1 mouse cellular context compared by ENCODE assay signal in the genomic region with DNA sequence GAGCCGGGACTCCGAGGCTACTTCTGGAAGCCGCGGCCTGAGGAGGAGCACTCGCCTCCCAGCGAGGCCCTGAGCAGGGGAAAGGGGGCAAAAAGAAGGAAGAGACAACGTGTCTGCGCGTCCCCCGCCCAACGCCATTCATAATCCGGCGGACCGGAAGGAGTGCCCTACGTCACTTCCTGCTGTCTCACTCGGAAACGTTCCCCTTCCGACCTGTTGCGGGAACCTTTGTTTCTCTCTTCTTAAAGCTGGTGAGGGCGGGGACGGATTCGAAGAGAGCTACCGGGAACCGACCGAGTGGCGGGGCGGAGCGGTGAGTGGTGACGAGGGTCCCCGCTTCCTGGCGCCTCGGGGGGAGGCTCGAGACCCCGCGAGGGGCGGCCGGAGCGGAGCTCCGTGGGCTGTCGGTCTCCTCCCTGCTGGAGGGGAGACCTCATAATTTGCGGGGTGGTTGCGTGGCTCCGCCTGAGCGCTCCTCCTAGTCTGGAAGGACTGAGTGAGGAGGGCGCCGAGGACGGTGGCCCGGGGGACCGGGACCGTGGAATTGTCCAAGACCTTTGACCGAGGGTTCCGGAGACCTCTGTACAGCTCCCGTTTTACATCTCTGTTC.
TF ChIP-seq lines count a peak whose summit lies in the region.

A gene (plus strand): TSS at position 177 of the 610 bp plus-strand sequence.
A gene (minus strand): TSS at position 370 of the 610 bp plus-strand sequence.

TF ChIP-seq in CH12.LX, 34 proteins besides CTCF, POLR2A, EP300 and RAD21 (continued from another document):
- peak; percentile 54; the same call in 1 of the 2 replicates for TF ChIP-seq JUN (IDR thresholded peaks at IDR 0.05; ENCODE audit: insufficient read depth, low read depth, low read length)
- no peak for TF ChIP-seq SMC3 (IDR thresholded peaks at IDR 0.05; ENCODE audit: low read depth, low read length)
- TF ChIP-seq BHLHE40 (IDR thresholded peaks at IDR 0.05; ENCODE audit: low read depth, low read length): peak; percentile 6; the same call in 1 of the 2 replicates
- TF ChIP-seq GABPA (IDR thresholded peaks at IDR 0.05; ENCODE audit: insufficient replicate concordance, low read depth, low read length): peak; percentile 60; the same call in 1 of the 2 replicates
- TF ChIP-seq ETS1 (conservative IDR thresholded peaks at IDR 0.05; ENCODE audit: low read depth, low read length): peak; percentile 66
- peak; percentile 99 for TF ChIP-seq TCF12 (IDR thresholded peaks at IDR 0.05; ENCODE audit: low read depth, low read length)
- TF ChIP-seq POLR2AphosphoS2 (IDR thresholded peaks at IDR 0.05; ENCODE audit: low read depth, low read length): peak; percentile 97
- TF ChIP-seq ZKSCAN1 (IDR thresholded peaks at IDR 0.05; ENCODE audit: borderline replicate concordance, low read depth, low read length): no peak
- TF ChIP-seq RCOR1 (conservative IDR thresholded peaks at IDR 0.05; ENCODE audit: low read depth, low read length): 0 out of 2 replicates have a peak, but pooled peaks have one; percentile 73
- TF ChIP-seq PAX5 (IDR thresholded peaks at IDR 0.05; ENCODE audit: low read length): no peak
- TF ChIP-seq USF1 (IDR thresholded peaks at IDR 0.05; ENCODE audit: low read depth, low read length): no peak
- TF ChIP-seq TBP (conservative IDR thresholded peaks at IDR 0.05; ENCODE audit: low read depth, low read length): peak; percentile 97
- no peak for TF ChIP-seq USF2 (conservative IDR thresholded peaks at IDR 0.05; ENCODE audit: low read depth, low read length)
- no peak; the same call in 1 of the 2 replicates for TF ChIP-seq CHD1 (IDR thresholded peaks at IDR 0.05; ENCODE audit: low read depth, low read length)
- peak; percentile 95 for TF ChIP-seq ELF1 (IDR thresholded peaks at IDR 0.05; ENCODE audit: low read depth, low read length)
- peak; percentile 99 for TF ChIP-seq MAZ (IDR thresholded peaks at IDR 0.05; ENCODE audit: low read depth, low read length)
- no peak for TF ChIP-seq ZNF384 (IDR thresholded peaks at IDR 0.05; ENCODE audit: low read depth, low read length)
- no peak for TF ChIP-seq ZC3H11A (IDR thresholded peaks at IDR 0.05; ENCODE audit: low read depth, low read length)
- TF ChIP-seq SIN3A (IDR thresholded peaks at IDR 0.05; ENCODE audit: low read length): peak; percentile 99
- TF ChIP-seq KAT2A (IDR thresholded peaks at IDR 0.05; ENCODE audit: insufficient replicate concordance, low read length): peak; percentile 94; the same call in 1 of the 2 replicates
- peak; percentile 59; the same call in 1 of the 2 replicates for TF ChIP-seq NRF1 (IDR thresholded peaks at IDR 0.05; ENCODE audit: low read depth, low read length)
- TF ChIP-seq JUND (conservative IDR thresholded peaks at IDR 0.05; ENCODE audit: low read depth, low read length): no peak; the same call in 1 of the 2 replicates
- peak; percentile 92 for TF ChIP-seq MAX (IDR thresholded peaks at IDR 0.05; ENCODE audit: low read length)
- peak; percentile 95 for TF ChIP-seq ZMIZ1 (IDR thresholded peaks at IDR 0.05; ENCODE audit: low read depth, low read length)
